Mouse (Mus musculus) thymus, postnatal 10 days (tissue): ENCODE data around the gene Vwa7.
A peak's percentile ranks its signal among the peaks of the same experiment; 100 is the strongest.
"Not testable (repeated sequence)": the region's sequence is repeated elsewhere in the genome, so short reads cannot be mapped to it uniquely, and the experiment has no call there.

ENCODE experiments used
- DNase-seq, 2 experiments: peaks; one replicate each; pipeline ENCODE4 v3.0.0; 2021; ENCODE audit warnings: low spot score in 2 of 2

The Vwa7 gene

GRCm38 (mm10) chr17:35021842-35022477 is 5.6 kb downstream of the Vwa7 start:
- DNase-seq = no peak

DNA sequence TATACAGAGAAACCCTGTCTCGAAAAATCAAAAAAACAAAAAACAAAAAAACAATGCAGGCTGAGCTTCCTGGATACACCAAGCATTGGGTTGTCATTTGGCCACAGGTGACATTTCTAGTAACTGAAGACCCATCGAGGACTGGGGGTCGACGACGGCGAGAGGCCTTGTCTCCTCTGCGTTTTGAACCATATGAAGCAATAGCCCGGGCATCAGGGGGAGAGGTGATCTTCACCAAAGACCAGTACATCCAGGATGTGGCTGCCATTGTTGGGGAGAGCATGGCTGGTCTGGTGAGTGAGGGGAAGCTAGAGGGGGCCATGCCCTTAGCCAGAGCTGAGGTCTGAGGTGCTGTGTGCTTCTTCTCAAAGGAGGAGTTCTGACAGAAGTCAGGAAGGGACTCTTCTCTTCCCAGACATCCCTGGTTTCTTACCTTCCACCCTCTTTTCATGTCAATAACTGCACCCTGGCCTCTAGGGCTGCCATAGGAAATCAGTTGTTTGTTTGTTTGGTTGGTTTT is 6.2 kb downstream of the Vwa7 start:
- DNase-seq = no peak

- no peak for DNase-seq
These were observed 6.8 kb downstream of the Vwa7 start for GRCm38 (mm10) chr17:35023221-35023620.

- no peak for DNase-seq
These were observed 7.4 kb downstream of the Vwa7 start for GRCm38 (mm10) chr17:35023756-35024155.

GRCm38 (mm10) chr17:35024261-35024660 is 7.9 kb downstream of the Vwa7 start:
- DNase-seq = no peak

GRCm38 (mm10) chr17:35024691-35025488 is 8.5 kb downstream of the Vwa7 start:
- DNase-seq = no peak

GRCm38 (mm10) chr17:35026206-35026605 is 9.8 kb downstream of the Vwa7 start:
- DNase-seq = no peak

DNA sequence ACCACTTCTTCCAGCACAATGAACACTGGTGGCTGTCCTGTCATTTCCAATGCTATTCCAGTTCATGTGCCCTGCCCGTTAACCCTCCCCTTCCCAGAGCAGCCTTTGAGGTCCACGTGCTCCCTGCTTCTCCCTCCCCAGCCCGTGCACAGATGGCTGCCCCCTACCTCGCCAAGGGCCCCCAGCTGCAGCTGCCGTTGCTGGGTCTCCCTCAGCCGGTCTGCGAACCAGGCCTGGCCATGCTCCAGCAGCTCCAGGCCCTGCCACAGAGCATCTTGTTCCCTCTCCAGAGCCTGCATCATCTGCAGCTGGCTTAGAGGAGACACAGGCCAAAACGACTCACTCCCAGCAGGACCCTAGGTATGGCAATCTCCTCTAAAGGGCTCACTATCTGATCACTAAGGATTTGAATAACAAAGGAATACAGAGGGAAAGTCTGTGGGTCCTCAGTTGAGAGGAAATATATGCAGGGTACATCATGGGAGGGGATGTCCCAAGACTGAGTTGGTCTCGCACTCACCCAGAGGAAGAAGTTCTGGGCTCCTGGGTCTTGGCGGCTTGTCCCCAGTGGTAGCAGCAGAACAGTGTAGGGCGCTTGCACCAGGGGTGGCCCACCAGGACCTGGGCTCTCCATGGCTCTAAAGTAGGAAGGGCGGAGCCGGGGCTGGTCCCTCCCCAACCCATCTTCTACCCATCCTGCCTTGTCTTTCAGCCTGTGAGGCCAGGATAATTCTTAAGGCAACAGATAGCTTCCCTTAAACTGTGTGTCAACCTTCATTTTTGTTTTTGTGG is 11.1 kb downstream of the Vwa7 start, which contains the start of gene Sapcd1:
Sapcd1 (minus strand) TSS at position 740 of the 792 bp plus-strand sequence.
- DNase-seq = no peak

DNA sequence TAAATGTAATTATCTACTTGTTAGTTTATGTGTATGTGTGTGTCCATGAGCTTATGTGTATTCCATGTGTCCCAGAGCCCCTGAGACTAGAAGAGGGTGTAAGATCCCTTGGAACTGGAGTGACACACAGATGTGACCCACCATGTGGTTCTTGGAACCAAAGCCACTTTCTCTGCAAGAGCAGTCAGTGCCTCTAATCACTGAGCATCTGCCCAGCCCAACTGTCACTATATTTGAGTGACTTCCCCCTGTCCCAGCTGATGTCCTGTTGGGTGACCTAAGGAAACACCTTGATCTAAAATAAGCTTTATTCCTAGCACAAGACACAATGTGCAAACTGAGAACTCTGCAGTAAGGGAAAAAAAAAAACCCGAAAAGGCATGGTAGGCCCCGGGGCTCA is 11.9 kb downstream of the Vwa7 start:
- DNase-seq = no peak

GRCm38 (mm10) chr17:35029691-35030532 is 13.5 kb downstream of the Vwa7 start:
- DNase-seq = peak in 1 of 2 experiments; percentile 37

GRCm38 (mm10) chr17:35031272-35031671 is 14.9 kb downstream of the Vwa7 start:
- DNase-seq = no peak

- DNase-seq = no peak
These were observed 15.5 kb downstream of the Vwa7 start for GRCm38 (mm10) chr17:35031880-35032279.

- DNase-seq = no peak
These were observed 16.0 kb downstream of the Vwa7 start for GRCm38 (mm10) chr17:35032323-35032870.

GRCm38 (mm10) chr17:35033703-35034102 is 17.3 kb downstream of the Vwa7 start:
- DNase-seq = not testable (repeated sequence)

GRCm38 (mm10) chr17:35034896-35035295 is 18.5 kb downstream of the Vwa7 start:
- DNase-seq = no peak

- no peak for DNase-seq
These were observed 22.9 kb downstream of the Vwa7 start for GRCm38 (mm10) chr17:35039121-35039873.

DNA sequence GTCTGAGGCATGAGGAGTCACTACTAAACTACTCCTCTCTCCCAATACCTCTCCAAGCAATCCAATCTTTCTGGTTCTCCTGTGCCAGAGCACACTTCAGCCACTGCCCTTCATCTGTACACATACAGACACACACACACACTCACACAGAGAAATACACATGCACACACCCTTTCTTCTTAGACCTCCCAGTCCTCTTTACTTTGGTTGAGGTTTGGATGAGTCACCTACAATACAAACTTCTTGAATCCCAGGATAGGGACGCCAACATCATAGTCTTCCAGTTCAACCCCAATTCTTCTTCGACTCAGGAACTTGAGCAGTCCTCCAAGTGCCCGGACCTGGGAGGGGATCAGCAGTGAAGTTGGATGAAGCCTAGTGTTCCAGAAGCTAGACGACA is 27.4 kb downstream of the Vwa7 start:
- DNase-seq = no peak

GRCm38 (mm10) chr17:35044904-35045806 is 28.8 kb downstream of the Vwa7 start:
- DNase-seq = no peak
